Mouse (Mus musculus): Measurements from ENCODE around the gene Spdye4c. TPM values are rescaled to one million over a fixed set of nuclear protein-coding genes. Genes with fewer than 3 reads are reported as not detected.

The Spdye4c gene
- not detected for polyA plus RNA-seq (2017; shearing (Covaris generic))

DNA sequence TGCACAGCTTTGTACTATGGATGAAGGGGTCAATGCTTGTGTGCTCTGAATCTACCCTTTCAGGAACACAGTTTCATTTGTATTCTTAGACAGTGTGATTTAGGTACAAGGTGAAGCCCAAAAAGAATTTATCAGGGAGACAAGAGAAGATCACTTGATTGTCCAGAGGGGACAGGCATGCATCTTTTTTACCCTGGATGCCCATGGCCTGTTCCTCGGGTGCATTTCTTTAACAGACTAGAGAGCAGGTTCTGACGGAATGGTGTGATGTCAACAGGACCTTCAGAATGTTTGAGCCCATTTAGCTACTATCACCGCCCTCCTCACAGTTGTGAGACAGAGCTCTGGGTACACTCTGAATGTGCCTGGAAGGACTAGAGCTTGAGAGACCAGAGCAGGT lies at the start of gene Spdye4c:
TSS of gene Spdye4c (plus strand) at position 301 of the 400 bp plus-strand sequence.

Other genes with a start within 250 kb of the Spdye4c start
- 81.4 TPM for gene Anapc1, start 96.2 kb downstream of the Spdye4c start, polyA plus RNA-seq (2017; shearing (Covaris generic))
- 0.11 TPM for gene Mertk, start 107.7 kb downstream of the Spdye4c start, polyA plus RNA-seq (2017; shearing (Covaris generic))
- 33.5 TPM for gene Tmem87b, start 226.9 kb downstream of the Spdye4c start, polyA plus RNA-seq (2017; shearing (Covaris generic))

Data from effector memory CD4-positive, alpha-beta T cell, adult 7 months (primary cell).